ENCODE assay signal across 8 mouse cellular contexts in genomic region chr8:84893709-84894134, GRCm38 (mm10). TPM values are rescaled to one million over a fixed set of nuclear protein-coding genes. Genes with fewer than 3 reads are reported as not detected.
A peak's percentile ranks its signal among the peaks of the same experiment; 100 is the strongest.
DNase-seq lines count a peak whose midpoint lies in the region; ATAC-seq and TF ChIP-seq lines count a peak whose summit lies in the region.

Gene Gcdh, minus strand, starts transcription at chr8:84893921.

- peaks cover 15% of the 10 kb centered on the region for H3K4me1 ChIP-seq in embryonic facial prominence, embryonic 13.5 days
- no peaks in the 10 kb centered on the region; the same call in 1 of the 2 replicates for H3K4me1 ChIP-seq in kidney, adult 2 months (ENCODE audit: control insufficient read depth, insufficient read depth, low read length)
- peaks cover 16% of the 10 kb centered on the region for H3K4me1 ChIP-seq in limb, embryonic 12.5 days (replicated peaks)
- peaks cover 16% of the 10 kb centered on the region for H3K4me1 ChIP-seq in midbrain, embryonic 15.5 days
- no peaks in the 10 kb centered on the region for H3K4me1 ChIP-seq in spleen, adult 2 months (ENCODE audit: control insufficient read depth, insufficient read depth, insufficient read length)

- peak within 1 kb of the TSS; percentile 86 for H3K4me2 ChIP-seq in embryonic facial prominence, embryonic 13.5 days
- H3K4me2 ChIP-seq in limb, embryonic 12.5 days, result peak within 1 kb of the TSS; percentile 86
- peak within 1 kb of the TSS; percentile 76 for H3K4me2 ChIP-seq in midbrain, embryonic 15.5 days

- H3K9me3 ChIP-seq in embryonic facial prominence, embryonic 13.5 days, result no peaks in the 10 kb centered on the region
- H3K9me3 ChIP-seq in limb, embryonic 12.5 days, result no peaks in the 10 kb centered on the region
- no peaks in the 10 kb centered on the region for H3K9me3 ChIP-seq in midbrain, embryonic 15.5 days

- H3K27me3 ChIP-seq in embryonic facial prominence, embryonic 13.5 days, result no peaks in the 10 kb centered on the region
- H3K27me3 ChIP-seq in kidney, adult 2 months (replicated peaks; ENCODE audit: control insufficient read depth, insufficient read depth, low read length), result no peaks in the 10 kb centered on the region
- H3K27me3 ChIP-seq in limb, embryonic 12.5 days, result no peaks in the 10 kb centered on the region
- no peaks in the 10 kb centered on the region for H3K27me3 ChIP-seq in midbrain, embryonic 15.5 days (replicated peaks)
- H3K27me3 ChIP-seq in spleen, adult 2 months (ENCODE audit: control insufficient read depth, insufficient read depth, low read length), result no peaks in the 10 kb centered on the region

- H3K9ac ChIP-seq in embryonic facial prominence, embryonic 13.5 days, result peak within 1 kb of the TSS; percentile 88
- H3K9ac ChIP-seq in limb, embryonic 12.5 days (replicated peaks), result peak within 1 kb of the TSS; percentile 77
- H3K9ac ChIP-seq in midbrain, embryonic 15.5 days, result peak within 1 kb of the TSS; percentile 73

- TF ChIP-seq POLR2A in kidney, adult 2 months (IDR thresholded peaks at IDR 0.05; ENCODE audit: low read depth, low read length), result peak; percentile 79
- 0 out of 2 replicates have a peak, but pooled peaks have one; percentile 9 for TF ChIP-seq POLR2A in spleen, adult 2 months (IDR thresholded peaks at IDR 0.05; ENCODE audit: low read depth, low read length)

- 0% methylated on average over 11 of the region's 11 CpGs for WGBS in embryonic facial prominence, embryonic 13.5 days
- under 1% methylated on average over 11 of the region's 11 CpGs for WGBS in kidney, adult 2 months
- under 1% methylated on average over 11 of the region's 11 CpGs for WGBS in limb, embryonic 12.5 days
- under 1% methylated on average over 11 of the region's 11 CpGs for WGBS in midbrain, embryonic 15.5 days
- WGBS in spleen, adult 2 months, result 2% methylated on average over 11 of the region's 11 CpGs

- peak; percentile 94 for ATAC-seq in embryonic facial prominence, embryonic 13.5 days (ENCODE audit: insufficient number of reproducible peaks, insufficient read depth, low FRiP score, low TSS enrichment, low read depth)
- peak; percentile 97 for ATAC-seq in limb, embryonic 12.5 days (ENCODE audit: insufficient number of reproducible peaks, insufficient read depth, low FRiP score, low TSS enrichment, low read depth)
- ATAC-seq in midbrain, embryonic 15.5 days (replicated peaks), result peak; percentile 99

- H3K4me3 ChIP-seq in embryonic facial prominence, embryonic 13.5 days, result peak within 1 kb of the TSS; percentile 83
- peak within 1 kb of the TSS; percentile 94 for H3K4me3 ChIP-seq in kidney, adult 2 months (ENCODE audit: insufficient read depth, low read depth, low read length)
- H3K4me3 ChIP-seq in limb, embryonic 12.5 days (replicated peaks), result peak within 1 kb of the TSS; percentile 71
- H3K4me3 ChIP-seq in midbrain, embryonic 15.5 days, result peak within 1 kb of the TSS; percentile 78
- H3K4me3 ChIP-seq in spleen, adult 2 months (ENCODE audit: extremely low read depth, insufficient read depth, insufficient read length), result peak within 1 kb of the TSS; percentile 72

- no peak within 1 kb of the TSS for H3K27ac ChIP-seq in embryonic facial prominence, embryonic 13.5 days
- peak within 1 kb of the TSS; percentile 83 for H3K27ac ChIP-seq in kidney, adult 2 months (ENCODE audit: insufficient read depth, low read depth, low read length)
- H3K27ac ChIP-seq in limb, embryonic 12.5 days, result peak within 1 kb of the TSS; percentile 50; the same call in 1 of the 2 replicates
- peak within 1 kb of the TSS; percentile 54 for H3K27ac ChIP-seq in midbrain, embryonic 15.5 days
- no peak within 1 kb of the TSS for H3K27ac ChIP-seq in spleen, adult 2 months (ENCODE audit: insufficient read depth, low read length)

- peaks cover 25% of the 10 kb centered on the region for H3K36me3 ChIP-seq in embryonic facial prominence, embryonic 13.5 days
- H3K36me3 ChIP-seq in kidney, adult 2 months (ENCODE audit: control insufficient read depth, insufficient read depth, low read length), result peaks cover 4% of the 10 kb centered on the region; the same call in 1 of the 2 replicates
- peaks cover 28% of the 10 kb centered on the region for H3K36me3 ChIP-seq in limb, embryonic 12.5 days
- 0 out of 2 replicates have a peak, but pooled peaks cover 3% of the 10 kb centered on the region for H3K36me3 ChIP-seq in midbrain, embryonic 15.5 days (replicated peaks)
- no peaks in the 10 kb centered on the region for H3K36me3 ChIP-seq in spleen, adult 2 months (ENCODE audit: control insufficient read depth, insufficient read depth, low read length)

- no peak for TF ChIP-seq CTCF in kidney, adult 2 months (conservative IDR thresholded peaks at IDR 0.05; ENCODE audit: insufficient read depth, insufficient read length, low read depth, low read length)
- TF ChIP-seq CTCF in spleen, adult 2 months (IDR thresholded peaks at IDR 0.05; ENCODE audit: extremely low read depth, insufficient read depth, insufficient read length, insufficient replicate concordance), result no peak

- peak; percentile 80 for DNase-seq in 3134 (ENCODE audit: extremely low read depth, insufficient read length, low spot score)
- DNase-seq in adrenal gland, postnatal 36 days, result peak; percentile 92 to 93
- peak; percentile 96 to 98 for DNase-seq in heart, adult 18-20 months
- DNase-seq in kidney, adult 2 months, result peak; percentile 99
- peak; percentile 84 to 86 for DNase-seq in spleen, adult 2 months (ENCODE audit: low read depth in 1 of 2, low spot score in 2 of 2)

RNA-seq across cellular contexts. Expression of gene Gcdh, which starts in this region (rescaled TPM):
- 10 to 100 TPM; 41.9 to 53.8 TPM for total RNA-seq in adrenal gland, postnatal 36 days (2021)
- 39.1 and 40.6 TPM in 2 replicates for polyA plus RNA-seq in embryonic facial prominence, embryonic 13.5 days (2015; fragmentation: Nextera tagmentation; extraction: Ambion mirVana)
- total RNA-seq in heart, adult 18-20 months (2021), result 10 to 100 TPM; 79.9 to 84.2 TPM
- 700 TPM in 2 replicates for polyA plus RNA-seq in kidney, adult 2 months (2012; rRNA removed)
- polyA plus RNA-seq in limb, embryonic 12.5 days (2016; fragmentation: Nextera tagmentation; extraction: Ambion mirVana), result 42.8 and 44.9 TPM in 2 replicates
- 36.1 and 37.1 TPM in 2 replicates for polyA plus RNA-seq in midbrain, embryonic 15.5 days (2015; fragmentation: Nextera tagmentation; extraction: Ambion mirVana)
- 44.2 and 48.3 TPM in 2 replicates for polyA plus RNA-seq in spleen, adult 2 months (2012; rRNA removed)

Comparison
In these comparisons a context has a peak if more than half of its experiments do, and no peak if none do; other contexts are left out.
1. RNA of gene Gcdh (polyA plus RNA-seq): 700 TPM in kidney, adult 2 months; 44.2 to 48.3 TPM in spleen, adult 2 months, 42.8 to 44.9 TPM in limb, embryonic 12.5 days, 39.1 to 40.6 TPM in embryonic facial prominence, embryonic 13.5 days and 36.1 to 37.1 TPM in midbrain, embryonic 15.5 days; every median in the first group is over 10 times any median in the second.
2. H3K27ac ChIP-seq: peak in kidney, adult 2 months (single experiment), limb, embryonic 12.5 days (single experiment) and midbrain, embryonic 15.5 days (single experiment); none in embryonic facial prominence, embryonic 13.5 days (single experiment) and spleen, adult 2 months (single experiment).
3. Peak in every context shown above with its lines, with median percentiles within 50 percentile points of each other: DNase-seq, ATAC-seq, H3K4me2 ChIP-seq, H3K4me3 ChIP-seq and H3K9ac ChIP-seq.